Comparison of ENCODE assay signal across 14 mouse cellular contexts in genomic region chr9:123240271-123240670, GRCm38 (mm10). TPM values are rescaled to one million over a fixed set of nuclear protein-coding genes. Genes with fewer than 3 reads are reported as not detected.
"Had no signal": no experiment of that assay in that cellular context is flagged by ENCODE, and none has a peak within 500 bp of the region (broad histone marks: within the 10 kb centered on the region; RNA-seq: fewer than 3 reads in every experiment).

No protein-coding gene starts in this region.

- H3K27ac ChIP-seq: kidney, embryonic 15.5 days; limb, embryonic 13.5 days; liver, embryonic 14.5 days; midbrain, embryonic 10.5 days had no signal

- H3K4me3 ChIP-seq: kidney, embryonic 15.5 days; limb, embryonic 13.5 days; midbrain, embryonic 10.5 days had no signal

- H3K9me3 ChIP-seq: kidney, embryonic 15.5 days; limb, embryonic 13.5 days; midbrain, embryonic 10.5 days had no signal

- H3K9ac ChIP-seq: kidney, embryonic 15.5 days; limb, embryonic 13.5 days; liver, embryonic 14.5 days had no signal

- H3K36me3 ChIP-seq: kidney, embryonic 15.5 days; limb, embryonic 13.5 days; midbrain, embryonic 10.5 days had no signal

- H3K27me3 ChIP-seq: kidney, embryonic 15.5 days; limb, embryonic 13.5 days had no signal

- H3K4me2 ChIP-seq: kidney, embryonic 15.5 days; limb, embryonic 13.5 days had no signal

- DNase-seq: kidney, postnatal 14 days; left cerebral cortex, postnatal 4 days; lung, adult 2 months; lung, postnatal 10 days; lung, postnatal 4 days; midbrain, embryonic 14.5 days; right cerebral cortex, postnatal 14 days; thymus, postnatal 14 days had no signal

RNA-seq across cellular contexts. Expression of gene Cdcp1, which starts 24.4 kb away (rescaled TPM):
- total RNA-seq: layer of hippocampus, postnatal 14 days; megakaryocyte, adult 5-6 weeks had no signal
- polyA plus RNA-seq: midbrain, embryonic 14.5 days had no signal
